Mouse (Mus musculus): ENCODE data around the gene Rnaset2b. TPM values are rescaled to one million over a fixed set of nuclear protein-coding genes. Genes with fewer than 3 reads are reported as not detected.
"Not testable (repeated sequence)": the region's sequence is repeated elsewhere in the genome, so short reads cannot be mapped to it uniquely, and the experiment has no call there.

Rnaset2b gene
- total RNA-seq, 1 experiment from 2014 or later, result 836 TPM

DNA sequence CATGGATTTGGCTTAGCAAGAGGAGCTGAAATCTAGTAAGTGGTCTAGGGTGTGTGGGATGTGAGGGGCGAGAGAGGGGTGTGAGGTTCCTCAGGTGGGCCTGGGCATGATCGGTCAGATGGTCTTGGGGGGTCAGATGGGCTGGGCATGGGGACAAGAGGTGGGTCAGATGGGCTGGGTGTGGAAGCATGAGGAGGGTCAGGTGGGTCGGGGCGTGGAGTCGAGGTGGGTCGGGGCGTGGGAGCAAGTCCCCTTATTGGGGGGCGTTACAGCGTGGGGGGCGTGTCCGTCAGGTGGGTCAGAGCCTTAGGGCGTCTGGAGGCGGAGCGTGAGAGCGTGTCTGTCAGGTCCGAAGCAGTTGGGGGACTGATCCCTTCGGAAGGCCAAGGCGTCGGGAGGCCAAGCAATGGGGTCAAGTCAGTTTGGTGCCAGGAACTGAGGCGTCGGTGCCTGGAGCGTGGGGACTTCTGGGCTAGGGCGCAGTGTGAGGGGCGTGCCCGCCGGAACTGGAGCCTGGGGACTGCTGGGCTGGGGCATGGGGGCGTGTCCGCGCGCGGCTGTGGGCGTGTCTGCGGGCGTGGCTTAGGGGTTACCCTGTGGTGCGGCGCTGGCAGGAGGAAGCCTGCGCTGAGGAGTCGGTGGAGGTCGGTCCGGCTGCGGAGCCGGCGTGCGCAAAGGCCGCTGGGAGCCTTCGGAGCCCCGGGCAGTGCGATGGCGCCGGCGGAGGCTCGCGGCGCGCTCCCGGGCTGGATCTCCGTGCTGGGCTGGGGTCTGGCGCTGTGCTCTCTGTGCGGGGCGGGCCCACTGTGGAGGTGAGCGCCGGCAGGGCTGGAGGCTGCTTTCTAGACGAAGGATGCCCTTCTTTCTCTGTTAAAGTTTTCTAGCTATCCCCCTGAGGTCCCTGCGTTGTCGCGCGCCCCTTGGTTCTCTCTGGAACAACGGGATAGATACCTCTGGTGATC is 8.1 kb downstream of the Rnaset2b start, which contains the start of gene Gm49721:
Gene Gm49721 (plus strand): TSS at position 618 of the 962 bp plus-strand sequence.
- peak; percentile 81 for ATAC-seq (replicated peaks; ENCODE audit: insufficient number of reproducible peaks, low FRiP score, low TSS enrichment, poor library complexity, severe bottlenecking)

DNA sequence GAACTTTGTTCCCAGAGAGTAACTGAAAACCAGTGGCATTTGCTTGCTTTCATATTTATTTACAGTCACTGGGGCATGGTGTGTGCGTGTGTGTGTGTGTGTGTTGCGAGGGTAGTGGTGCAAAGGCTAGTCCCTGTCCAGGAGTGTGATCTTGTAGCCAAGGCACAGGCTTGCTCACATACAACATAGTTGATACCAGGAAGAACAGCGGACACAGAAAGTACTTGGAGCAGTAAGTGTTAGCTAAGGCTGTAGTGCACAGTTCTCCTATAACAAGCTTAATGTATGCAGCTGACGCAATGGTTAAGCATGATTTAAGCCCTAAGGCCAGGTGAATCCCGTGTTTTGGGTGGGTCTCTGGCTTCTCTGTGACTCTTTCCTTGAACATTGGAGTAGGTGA is 8.9 kb downstream of the Rnaset2b start:
- ATAC-seq (replicated peaks; ENCODE audit: insufficient number of reproducible peaks, low FRiP score, low TSS enrichment, poor library complexity, severe bottlenecking), result not testable (repeated sequence)

DNA sequence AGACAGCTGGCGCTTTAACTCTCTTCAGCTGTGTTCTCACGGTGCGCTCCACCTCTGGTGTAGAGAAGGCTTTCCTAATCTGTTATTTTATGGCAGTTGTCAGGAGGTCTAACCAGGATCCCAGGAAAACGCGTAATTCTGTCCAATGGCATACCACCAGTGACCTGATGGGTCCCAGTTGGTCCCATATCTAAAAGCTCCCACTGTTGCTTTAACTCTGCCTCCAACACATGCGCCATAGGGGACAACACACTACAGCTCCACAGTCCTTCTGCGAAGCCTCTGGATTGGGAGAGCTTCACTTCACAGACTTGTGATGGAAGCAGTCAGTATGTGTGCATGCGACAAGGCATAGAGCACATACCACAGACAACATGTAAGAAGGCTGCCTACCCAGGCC is 9.7 kb downstream of the Rnaset2b start:
- not testable (repeated sequence) for ATAC-seq (replicated peaks; ENCODE audit: insufficient number of reproducible peaks, low FRiP score, low TSS enrichment, poor library complexity, severe bottlenecking)

DNA sequence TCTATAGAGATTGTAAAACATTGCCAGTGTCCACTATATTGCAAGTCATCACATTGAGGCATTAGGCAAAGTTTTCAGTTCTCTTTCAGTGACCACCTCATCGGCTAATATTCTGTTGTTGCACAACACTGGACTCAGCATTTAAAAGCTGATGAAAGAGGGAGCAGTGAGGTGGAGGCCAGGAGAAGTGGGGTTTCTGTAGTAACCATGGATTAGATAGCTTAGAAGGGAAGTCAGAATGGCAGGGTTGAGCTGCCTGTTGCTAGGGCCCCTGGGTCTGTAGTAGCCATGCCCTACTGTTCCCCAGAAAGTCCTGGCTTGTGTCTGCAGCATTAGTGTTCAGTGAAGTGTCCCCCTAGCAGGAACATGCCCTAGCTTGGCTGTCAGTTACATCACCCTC is 15.7 kb downstream of the Rnaset2b start:
- peak; percentile 58 for ATAC-seq (replicated peaks; ENCODE audit: insufficient number of reproducible peaks, low FRiP score, low TSS enrichment, poor library complexity, severe bottlenecking)

DNA sequence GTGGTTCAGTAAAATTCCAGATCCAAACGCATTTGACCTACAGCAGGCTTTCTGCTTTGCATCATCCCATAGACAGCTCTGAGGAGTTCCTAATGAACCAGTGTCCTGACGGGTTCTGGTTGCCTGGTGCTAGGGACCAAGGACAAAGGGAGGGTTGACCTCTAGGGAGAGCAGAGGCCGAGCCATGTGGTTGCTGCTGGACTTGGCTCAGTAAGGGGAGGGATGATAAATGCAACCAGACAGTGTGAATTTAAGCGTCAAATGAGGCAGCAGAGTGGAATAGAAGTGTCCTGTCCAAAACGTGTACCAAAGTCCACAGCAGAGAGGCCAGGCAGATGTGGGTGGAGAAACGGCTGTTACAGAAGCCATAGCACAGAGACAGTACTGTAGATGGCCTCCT is 25.1 kb downstream of the Rnaset2b start:
- ATAC-seq (replicated peaks; ENCODE audit: insufficient number of reproducible peaks, low FRiP score, low TSS enrichment, poor library complexity, severe bottlenecking), result not testable (repeated sequence)

DNA sequence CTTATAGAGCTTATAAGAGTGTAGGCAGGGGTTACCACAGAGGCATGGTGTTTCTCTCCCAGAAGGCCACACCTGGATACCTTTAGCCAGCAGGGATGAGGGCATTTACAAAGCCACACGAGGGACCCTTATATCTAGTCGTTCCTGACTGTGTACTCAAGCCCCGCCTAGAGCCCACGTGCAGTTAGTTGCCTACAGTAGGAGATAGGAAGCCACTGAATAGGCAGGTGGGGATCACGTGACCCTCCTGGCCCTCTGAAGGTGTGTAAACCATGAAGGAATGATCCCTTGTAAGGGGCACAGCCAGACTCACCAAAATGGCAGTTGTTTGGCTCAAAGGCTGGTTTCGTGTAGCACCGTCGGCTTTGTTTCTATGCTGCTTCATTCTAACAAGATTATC is 26.4 kb downstream of the Rnaset2b start:
- ATAC-seq (replicated peaks; ENCODE audit: insufficient number of reproducible peaks, low FRiP score, low TSS enrichment, poor library complexity, severe bottlenecking), result not testable (repeated sequence)

DNA sequence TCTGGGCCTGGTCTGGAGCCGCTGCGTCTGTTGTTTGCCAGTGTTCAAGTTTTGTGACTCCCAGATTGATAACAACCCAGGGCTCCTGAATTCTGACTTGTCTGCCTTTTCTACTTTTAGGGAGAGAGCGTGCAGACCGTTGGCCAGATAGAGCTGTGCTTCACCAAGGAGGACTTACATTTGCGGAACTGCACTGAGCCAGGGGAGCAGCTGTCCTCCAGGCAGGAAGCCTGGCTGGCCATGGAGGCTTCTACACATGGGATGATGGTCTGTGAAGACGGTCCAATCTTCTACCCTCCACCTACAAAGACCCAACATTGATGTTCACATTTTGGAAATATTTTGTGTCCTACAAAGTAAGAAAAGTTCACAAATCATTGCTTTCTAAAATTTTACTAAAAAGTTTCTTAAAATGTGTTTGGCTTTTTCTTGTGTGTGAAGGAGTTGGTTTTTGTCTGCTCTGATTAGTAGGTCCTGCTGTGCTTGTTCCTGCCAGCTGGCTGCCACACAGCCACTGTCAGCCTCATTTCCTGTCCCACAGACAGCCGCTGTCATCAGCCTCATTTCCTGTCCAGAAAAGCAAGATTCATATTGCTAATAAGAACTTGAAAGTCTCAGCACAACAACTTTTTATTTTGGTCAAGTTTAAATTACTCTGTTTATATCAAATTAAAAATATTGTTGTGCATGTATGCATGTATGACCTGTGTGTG is 27.5 kb downstream of the Rnaset2b start:
- ATAC-seq (replicated peaks; ENCODE audit: insufficient number of reproducible peaks, low FRiP score, low TSS enrichment, poor library complexity, severe bottlenecking), result not testable (repeated sequence)

DNA sequence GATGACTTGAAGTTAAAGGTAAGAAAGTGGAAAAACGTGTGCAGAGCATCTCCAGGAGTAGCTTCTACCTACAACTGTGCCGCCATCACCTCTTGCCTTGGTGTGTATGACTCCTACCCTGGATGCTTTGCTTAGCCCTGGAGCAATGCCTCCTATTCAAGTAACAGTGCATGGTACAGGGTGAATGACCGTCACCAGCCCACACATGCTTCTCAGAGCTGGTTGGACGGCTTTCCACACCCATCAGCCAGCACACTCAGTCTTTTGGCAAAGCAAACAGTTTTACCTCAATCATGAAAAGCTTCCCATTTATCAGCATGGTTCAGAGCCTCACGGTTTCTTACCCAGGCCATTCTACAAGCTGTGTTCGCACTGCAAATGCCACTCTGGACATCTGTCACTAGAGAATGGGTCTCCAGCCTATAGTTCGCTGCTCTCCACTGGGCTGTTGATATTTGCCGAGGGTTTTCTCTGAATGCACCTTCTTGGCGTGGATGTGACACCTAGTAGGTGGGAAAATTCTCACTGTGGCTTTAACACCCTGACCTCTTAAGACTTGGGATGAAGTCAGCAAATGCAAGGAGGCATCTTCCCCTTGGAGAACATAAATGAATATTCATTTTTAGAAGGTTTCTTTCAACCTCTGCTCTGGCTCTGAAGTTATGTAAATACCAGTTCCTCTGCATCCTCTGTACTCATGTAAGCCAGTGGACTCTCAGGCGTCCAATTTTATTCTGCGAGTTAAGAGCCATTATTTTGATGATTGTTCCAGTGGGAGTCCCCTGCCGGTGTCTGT is 31.6 kb downstream of the Rnaset2b start:
- not testable (repeated sequence) for ATAC-seq (replicated peaks; ENCODE audit: insufficient number of reproducible peaks, low FRiP score, low TSS enrichment, poor library complexity, severe bottlenecking)

DNA sequence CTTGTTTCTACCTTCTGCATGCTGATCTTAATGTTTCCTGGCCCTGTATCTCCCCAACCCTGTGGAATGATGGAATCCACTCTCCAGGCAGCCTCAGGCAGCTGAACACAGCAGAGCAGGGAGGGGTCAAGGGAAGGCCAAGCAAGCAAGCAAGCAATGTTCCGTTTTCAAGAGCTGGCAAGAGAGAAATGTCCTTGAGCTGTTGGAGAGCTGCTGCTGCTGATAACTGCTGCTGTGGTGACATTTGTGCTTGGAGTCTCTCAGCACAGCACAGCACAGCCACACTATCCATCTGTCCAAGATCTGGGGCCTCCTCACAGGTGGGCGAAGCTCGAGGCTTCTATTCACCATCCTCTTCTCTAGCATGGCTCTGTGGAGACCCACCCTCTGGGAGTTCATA is 33.0 kb downstream of the Rnaset2b start:
- ATAC-seq (replicated peaks; ENCODE audit: insufficient number of reproducible peaks, low FRiP score, low TSS enrichment, poor library complexity, severe bottlenecking), result not testable (repeated sequence)

DNA sequence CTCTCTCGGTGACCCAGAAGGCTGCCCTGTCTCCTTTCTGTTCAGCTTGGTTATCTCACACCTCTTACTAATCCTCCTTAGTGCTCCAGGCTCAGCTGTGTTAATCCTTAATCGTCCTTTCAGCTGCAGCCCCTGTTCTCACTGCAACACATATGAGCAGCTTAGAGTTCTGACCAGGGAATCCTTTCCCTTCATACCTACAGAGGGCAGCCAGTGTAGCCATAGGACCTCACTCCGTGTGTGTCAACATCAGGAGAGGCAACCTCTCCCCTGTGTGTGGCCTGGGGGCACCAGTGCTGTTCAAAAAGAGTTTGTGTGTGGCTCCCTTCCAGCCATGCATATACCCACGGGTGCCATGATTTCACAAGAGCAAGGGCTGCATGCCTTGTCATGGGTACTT is 35.2 kb downstream of the Rnaset2b start:
- not testable (repeated sequence) for ATAC-seq (replicated peaks; ENCODE audit: insufficient number of reproducible peaks, low FRiP score, low TSS enrichment, poor library complexity, severe bottlenecking)

DNA sequence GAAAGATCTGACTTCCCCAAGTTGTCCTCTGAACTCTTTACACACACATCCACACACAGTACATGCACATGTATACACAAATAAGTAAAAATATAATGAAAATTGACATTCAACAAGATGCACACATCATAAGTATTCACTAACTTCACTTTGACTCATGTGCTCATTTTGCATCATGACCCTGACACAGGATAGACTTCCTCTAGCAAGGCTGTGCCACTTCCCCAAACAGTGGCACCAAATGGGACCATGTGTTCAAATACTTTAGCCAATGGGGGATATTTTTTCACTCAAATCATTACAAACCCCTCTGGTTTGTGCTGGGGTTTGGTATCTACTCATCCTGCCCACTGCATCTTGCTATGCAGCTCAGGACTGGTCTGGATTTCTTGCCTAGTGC is 38.5 kb downstream of the Rnaset2b start:
- ATAC-seq (replicated peaks; ENCODE audit: insufficient number of reproducible peaks, low FRiP score, low TSS enrichment, poor library complexity, severe bottlenecking), result peak; percentile 49

DNA sequence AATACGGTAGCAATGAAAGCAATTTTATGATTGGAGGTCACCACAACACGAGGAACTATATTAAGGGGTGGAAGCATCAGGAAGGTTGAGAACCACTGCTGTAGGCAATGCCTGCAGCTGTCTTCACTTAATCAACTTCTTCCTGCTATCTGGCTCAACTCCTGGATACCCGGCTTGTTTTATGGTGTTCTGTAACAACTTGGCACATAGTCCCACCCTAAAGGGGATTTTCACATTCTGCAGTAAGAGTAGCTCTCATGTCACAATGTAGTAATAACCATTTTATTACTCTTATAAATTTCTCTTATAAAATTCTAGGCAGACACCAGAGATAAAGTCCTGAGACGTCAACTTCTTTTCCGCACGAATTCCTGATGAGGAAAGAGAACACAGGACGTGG is 39.0 kb downstream of the Rnaset2b start:
- ATAC-seq (replicated peaks; ENCODE audit: insufficient number of reproducible peaks, low FRiP score, low TSS enrichment, poor library complexity, severe bottlenecking), result not testable (repeated sequence)

DNA sequence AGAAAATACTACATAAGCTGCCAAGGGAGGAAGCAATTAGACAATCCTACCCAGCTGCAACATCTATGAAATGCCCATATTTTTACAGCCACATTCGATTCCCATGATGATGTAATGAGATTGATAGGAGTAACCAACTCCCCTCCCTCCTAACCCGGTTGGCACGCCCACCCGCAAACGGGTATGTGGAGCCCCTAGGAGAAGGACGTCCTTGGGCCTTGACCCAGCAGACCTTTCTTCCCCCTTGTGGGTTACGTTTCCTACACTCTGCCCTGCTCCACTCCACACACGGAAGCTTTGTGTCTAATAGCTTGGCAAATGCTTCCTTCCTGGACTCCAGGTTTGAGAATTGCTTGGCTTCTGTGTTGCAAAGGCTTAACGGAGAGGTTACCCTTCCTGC is 39.5 kb downstream of the Rnaset2b start:
- 0 out of 2 replicates have a peak, but pooled peaks have one; percentile 16 for ATAC-seq (replicated peaks; ENCODE audit: insufficient number of reproducible peaks, low FRiP score, low TSS enrichment, poor library complexity, severe bottlenecking)

DNA sequence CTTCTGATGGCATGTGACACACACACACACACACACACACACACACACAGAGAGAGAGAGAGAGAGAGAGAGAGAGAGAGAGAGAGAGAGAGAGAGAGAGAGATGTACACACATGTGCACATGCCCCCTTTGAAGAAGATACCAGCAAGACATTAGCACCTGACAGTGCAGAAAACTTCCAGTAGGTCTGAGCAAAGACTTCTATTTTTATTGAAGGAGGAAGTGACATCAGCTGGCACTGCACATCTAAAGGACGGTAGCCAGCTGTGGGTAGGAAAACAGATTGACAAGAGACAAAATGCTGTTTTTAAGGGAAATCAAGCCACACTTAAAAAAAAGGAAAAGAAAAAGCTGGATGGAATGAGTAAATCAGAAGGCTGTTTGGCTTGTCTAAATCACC is 43.8 kb downstream of the Rnaset2b start:
- not testable (repeated sequence) for ATAC-seq (replicated peaks; ENCODE audit: insufficient number of reproducible peaks, low FRiP score, low TSS enrichment, poor library complexity, severe bottlenecking)

DNA sequence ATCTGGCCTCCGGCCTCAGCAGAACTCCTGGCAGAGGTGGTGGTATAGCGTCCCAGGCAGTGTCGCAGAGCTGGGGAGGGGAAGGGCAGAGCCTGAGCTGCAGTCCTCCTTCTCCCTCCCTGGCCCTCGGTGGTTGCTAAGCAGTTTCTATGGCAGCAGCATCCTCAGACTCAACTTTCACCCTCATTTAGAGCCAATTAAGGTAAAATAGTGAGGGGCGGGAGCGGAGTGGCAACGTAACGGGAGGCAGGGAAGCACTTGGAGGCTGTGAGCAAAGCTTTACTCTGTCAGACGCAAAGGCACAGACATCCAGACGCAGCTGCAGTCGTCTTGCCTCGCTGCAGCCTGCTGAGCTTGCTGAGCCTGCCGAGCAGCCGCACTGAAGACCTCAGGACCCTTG is 54.8 kb downstream of the Rnaset2b start, which contains the start of gene Gm1604a:
Gene Gm1604a (plus strand): TSS at position 312 of the 400 bp plus-strand sequence.
- not testable (repeated sequence) for ATAC-seq (replicated peaks; ENCODE audit: insufficient number of reproducible peaks, low FRiP score, low TSS enrichment, poor library complexity, severe bottlenecking)

DNA sequence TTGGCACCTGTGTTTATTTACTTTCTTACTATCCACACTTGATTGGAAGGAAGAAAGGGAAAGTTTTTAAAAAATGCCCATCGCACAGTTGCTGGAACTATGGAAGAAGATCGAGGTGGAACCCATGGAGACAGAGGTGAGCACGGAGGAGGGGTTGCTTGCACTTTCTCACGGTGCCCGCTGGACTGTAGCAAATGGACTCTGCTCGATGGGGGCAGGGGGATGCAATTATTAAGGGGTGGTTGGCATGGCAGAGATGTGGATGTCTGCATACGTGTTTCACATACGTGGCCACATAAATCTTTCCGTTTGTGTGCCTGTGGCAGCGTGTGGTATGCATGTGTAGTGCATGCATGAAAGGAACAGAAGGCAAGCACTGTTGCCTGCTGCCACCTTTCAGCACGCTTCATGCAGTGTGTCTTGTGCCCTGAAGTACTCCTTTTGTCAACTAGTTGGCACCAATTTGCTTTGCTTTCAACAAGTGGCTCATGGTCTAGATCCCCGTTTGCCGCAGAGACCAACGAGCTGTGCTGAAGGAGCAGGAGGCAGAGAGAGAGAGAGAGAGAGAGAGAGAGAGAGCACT is 55.4 kb downstream of the Rnaset2b start:
- not testable (repeated sequence) for ATAC-seq (replicated peaks; ENCODE audit: insufficient number of reproducible peaks, low FRiP score, low TSS enrichment, poor library complexity, severe bottlenecking)

DNA sequence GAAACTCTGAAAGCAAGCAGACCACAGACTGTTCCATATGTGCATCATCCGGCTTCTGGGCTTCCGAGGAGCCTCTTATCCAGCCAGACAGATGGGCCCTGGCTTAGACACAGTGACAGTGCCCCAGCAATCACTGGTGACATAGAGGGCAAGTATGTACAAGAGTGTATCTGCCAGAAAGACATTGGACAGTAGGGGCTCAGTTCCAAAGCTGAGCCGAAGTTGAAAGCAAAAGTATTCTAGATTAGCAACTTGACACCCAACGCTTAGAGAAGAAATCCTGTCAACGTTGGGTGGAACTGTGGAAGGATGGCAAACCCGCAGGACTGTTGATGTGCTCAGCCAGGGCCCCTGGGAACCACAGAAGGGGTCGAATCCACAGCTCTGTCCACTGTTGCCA is 59.8 kb downstream of the Rnaset2b start:
- not testable (repeated sequence) for ATAC-seq (replicated peaks; ENCODE audit: insufficient number of reproducible peaks, low FRiP score, low TSS enrichment, poor library complexity, severe bottlenecking)

DNA sequence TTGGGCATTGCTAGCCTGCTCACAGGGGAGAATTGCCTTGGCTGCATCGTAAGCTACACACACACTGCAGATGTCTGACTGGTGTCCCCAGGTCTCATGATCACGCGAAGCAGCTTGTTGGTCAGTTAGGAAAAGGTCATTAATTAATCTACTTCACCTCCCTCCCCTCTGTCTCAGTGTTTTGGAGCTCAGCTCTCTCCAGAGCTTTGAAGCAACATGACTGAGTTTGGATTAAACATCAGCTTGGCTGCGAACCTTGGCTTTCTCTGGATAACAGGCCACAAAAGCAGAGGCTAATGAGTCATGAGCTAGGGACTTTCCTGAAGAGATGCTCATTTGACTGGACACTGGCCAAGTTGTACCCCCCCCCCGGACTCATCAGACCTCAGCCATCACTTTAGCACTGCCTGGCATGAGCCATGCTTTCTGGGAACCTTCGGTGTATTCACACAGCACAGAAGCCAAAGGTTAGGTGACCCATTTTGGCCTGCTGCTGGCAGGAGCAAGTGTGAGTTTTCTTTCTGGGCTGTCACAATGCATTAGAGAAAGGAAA is 60.3 kb downstream of the Rnaset2b start:
- ATAC-seq (replicated peaks; ENCODE audit: insufficient number of reproducible peaks, low FRiP score, low TSS enrichment, poor library complexity, severe bottlenecking), result not testable (repeated sequence)

All from monocyte, adult 5-6 weeks (primary cell).